Mouse (Mus musculus) heart, adult 2 months (tissue): ENCODE results near the gene Adam15.

Experiments used
- CTCF ChIP-seq: fragments of 200-600 bp; IDR thresholded peaks from 2 replicates; pipeline ENCODE4 v1.8.1; 2022; ENCODE audit warnings: antibody characterized with exemption, mild to moderate bottlenecking, moderate library complexity
- EP300 ChIP-seq: fragments of 200-500 bp; IDR thresholded peaks from 2 replicates; pipeline ENCODE4 v1.6.1; 2011; ENCODE audit warnings: low read depth, low read length, control low read depth; ENCODE audit not compliant: insufficient read depth
- POLR2A ChIP-seq: fragments of 200-500 bp; IDR thresholded peaks from 2 replicates; pipeline ENCODE4 v1.6.1; 2011; ENCODE audit warnings: mild to moderate bottlenecking, low read depth, low read length, control low read depth; ENCODE audit not compliant: insufficient read depth

DNA sequence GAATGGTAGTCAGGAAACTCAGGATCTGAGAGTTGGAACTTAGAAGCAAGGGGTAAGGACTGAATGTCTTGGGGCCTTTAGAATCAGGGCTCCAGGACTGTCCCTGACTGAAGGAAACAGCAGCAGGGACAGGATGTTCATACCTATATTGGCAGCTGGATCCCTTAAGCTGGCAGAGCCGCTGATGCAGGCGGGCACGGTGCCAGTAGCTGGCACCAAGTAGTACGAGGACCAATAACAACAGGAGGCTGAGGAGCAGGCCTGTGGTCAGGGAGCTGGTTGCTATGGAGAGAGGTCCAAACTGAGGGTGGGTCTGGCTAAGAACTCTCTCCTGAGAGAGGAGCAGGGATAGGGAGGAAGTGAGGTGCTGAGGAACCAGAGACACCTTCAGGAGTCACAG, 8.0 kb downstream of the Adam15 start:
- TF ChIP-seq CTCF, result no peak
- TF ChIP-seq POLR2A, result no peak
- TF ChIP-seq EP300, result no peak
